Mouse (Mus musculus): Measurements from ENCODE around the gene Sptssa. TPM values are rescaled to one million over a fixed set of nuclear protein-coding genes. Genes with fewer than 3 reads are reported as not detected.
"Not testable (repeated sequence)": the region's sequence is repeated elsewhere in the genome, so short reads cannot be mapped to it uniquely, and the experiment has no call there.

Gene Sptssa
- total RNA-seq (2021) = 10 to 100 TPM; 24.2 to 27.5 TPM

DNA sequence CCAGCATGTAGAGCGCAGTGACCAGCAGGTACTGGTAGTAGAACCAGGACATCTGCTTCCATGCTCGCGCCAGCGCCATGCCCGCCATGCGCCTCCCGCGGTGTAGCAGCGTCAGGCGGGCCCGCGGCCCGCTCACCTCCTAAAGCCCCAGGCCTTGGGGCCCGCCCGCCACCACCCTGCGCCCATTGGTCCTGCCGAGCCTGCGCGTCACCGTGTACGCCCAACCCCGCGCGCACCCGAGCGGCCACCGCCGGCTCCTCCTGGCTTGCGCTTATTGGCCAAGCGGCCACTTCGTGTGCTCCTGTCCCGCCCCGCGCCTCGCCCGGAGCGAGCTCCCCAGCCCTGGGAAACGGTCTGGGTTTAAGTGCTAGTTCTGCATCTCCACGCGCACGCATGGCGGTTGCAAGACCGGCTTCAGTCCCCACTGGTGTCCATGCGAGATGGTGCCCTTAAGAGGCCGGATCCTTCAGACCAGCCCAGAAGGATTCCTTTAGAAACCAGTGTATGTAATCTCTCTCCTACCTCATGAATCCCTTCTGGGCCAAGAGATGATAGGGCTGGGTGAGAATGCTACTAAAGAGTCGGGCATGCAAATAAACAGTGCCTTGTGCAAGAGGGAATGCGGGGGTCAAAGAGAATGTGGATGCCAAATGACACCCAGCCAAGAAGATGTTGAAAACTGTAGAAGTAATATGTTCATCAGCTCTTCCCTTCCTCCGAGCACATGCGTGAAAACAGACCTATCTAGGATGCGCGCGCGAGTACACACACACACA is at the start of gene Sptssa:
Gene Sptssa (minus strand): TSS at position 178 of the 776 bp plus-strand sequence.
- peak; percentile 95 to 96 for DNase-seq

DNA sequence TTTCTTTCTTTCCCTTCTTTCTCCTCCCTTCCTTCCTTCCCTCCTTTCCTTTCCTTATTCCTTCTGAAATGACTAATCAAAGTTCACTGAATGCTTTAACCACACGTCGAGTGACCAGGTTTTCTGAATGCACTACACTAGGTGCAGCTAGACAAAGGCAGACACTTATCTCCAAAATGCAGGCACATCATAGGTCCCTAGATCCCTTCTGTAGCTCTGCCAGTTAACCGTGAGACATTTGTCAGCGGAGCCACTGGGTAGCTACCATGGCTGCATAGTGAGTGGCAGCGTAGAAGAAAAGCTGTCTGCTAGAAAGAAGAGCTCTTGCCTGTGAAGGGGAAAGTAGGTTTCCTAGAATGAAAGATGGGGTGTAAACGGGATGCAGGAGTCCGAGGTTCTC is 43.0 kb upstream of the Sptssa start:
- DNase-seq = no peak

DNA sequence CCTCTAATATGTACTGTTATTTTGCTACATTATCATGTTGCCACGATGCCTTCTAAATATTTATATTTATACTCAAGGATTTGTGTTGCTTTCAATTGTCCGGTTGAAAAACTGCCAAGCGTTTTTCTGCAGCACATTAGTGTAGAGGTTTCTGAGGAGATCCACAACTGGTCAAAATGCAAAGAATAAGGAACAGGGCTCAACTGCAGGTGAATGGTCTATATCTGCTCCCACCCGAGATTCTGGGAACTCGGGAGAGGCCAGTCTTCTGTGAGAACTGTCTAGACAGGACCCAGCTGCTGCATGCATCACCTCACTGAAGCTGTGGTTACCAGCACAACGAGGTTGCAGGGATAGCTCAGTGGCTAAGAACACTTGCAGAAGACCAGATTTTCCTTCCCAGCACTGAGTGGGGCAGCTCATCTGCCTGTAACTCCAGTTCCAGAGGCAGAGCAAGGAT is 41.4 kb upstream of the Sptssa start:
- DNase-seq = no peak

DNA sequence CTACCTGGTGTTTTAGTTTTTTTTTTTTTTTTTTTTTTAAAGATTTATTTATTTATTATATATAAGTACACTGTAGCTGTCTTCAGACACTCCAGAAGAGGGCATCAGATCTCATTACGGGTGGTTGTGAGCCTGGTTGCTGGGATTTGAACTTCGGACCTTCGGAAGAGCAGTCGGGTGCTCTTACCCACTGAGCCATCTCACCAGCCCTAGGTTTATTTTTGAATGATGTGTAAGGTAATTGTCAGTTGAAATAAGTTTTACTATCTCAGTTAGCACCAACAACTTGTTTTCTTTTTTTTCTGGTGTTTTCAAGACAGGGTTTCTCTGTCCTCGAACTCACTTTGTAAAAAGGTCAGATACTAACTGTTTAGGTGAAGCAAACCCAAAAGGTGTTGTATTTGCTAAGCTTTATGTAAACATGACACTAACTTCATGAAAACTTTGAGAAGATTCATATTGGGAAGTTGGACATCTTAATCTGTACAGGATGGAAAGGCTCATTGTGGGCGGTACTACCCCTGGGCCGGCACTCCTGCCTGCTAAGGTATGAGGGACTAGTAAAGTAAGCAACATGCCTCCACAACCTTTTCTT is 40.7 kb upstream of the Sptssa start:
- DNase-seq = no peak

DNA sequence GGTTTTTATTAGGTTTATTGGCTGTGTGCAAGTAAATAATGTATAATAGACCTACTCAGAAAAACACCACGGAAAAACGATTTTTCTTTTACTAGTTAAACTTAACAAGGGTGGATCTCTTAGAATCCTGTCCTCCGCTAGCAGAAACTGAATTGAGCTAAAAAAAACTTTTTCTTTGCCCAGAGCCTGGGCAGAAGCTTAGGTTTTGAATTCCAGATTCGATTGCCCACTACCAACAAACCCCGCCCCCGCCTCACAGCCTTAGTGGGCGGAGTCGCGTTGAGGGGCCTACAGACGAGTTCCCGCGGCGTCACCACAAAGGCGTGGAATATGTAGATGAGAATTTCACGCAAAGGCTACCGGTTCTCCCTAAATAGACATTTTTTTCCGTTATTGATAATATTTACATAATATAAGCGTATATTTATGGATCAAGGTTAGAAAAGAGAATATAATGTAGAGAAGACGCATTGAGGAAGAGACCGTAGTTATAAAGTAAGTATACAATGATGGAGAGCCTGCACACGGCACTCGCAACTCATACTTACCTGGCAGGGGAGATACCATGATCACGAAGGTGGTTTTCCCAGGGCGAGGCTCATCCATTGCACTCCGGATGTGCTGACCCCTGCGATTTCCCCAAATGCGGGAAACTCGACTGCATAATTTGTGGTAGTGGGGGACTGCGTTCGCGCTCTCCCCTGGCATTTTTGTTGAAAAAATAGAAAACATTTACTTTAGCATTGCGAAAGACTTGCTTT is 40.0 kb upstream of the Sptssa start:
- DNase-seq = peak; percentile 89

GRCm38 (mm10) chr12:54695511-54696241 is 39.3 kb upstream of the Sptssa start, which contains the start of gene Eapp:
Eapp (minus strand) TSS chr12:54695897.
- peak; percentile 93 to 95 for DNase-seq

DNA sequence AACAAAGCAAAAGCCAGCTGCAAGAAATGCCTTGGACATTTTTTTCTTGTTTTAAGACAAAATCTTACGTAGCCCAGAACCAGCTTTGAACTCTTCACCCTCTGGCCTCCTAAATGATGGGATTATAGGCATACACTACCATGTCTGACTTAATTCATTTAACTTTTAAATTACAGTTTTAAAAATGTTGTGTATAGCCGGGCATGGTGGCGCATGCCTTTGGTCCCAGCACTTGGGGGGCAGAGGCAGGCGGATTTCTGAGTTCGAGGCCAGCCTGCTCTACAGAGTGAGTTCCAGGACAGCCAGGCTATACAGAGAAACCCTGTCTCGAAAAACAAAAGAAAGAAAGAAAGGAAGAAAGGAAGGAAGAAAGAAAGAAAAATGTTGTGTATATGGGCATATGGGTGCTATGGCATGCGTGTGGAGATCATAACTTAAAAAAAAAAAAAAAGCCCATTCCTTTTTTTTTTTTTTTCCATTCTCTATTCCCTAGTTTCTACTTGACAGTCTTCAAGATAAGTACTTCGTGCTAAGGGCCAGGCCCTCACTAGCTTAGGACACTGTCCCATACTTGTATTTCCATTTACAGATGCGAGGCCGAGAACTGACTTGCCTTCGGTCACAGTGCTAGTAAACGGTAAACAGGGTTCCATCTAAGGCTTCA is 38.6 kb upstream of the Sptssa start:
- no peak for DNase-seq

GRCm38 (mm10) chr12:54689082-54689481 is 32.7 kb upstream of the Sptssa start:
- DNase-seq = no peak

GRCm38 (mm10) chr12:54683182-54683581 is 26.8 kb upstream of the Sptssa start:
- no peak for DNase-seq

GRCm38 (mm10) chr12:54676709-54677108 is 20.3 kb upstream of the Sptssa start:
- DNase-seq = no peak

- no peak for DNase-seq
These were observed 19.0 kb upstream of the Sptssa start for GRCm38 (mm10) chr12:54675396-54675795.

DNA sequence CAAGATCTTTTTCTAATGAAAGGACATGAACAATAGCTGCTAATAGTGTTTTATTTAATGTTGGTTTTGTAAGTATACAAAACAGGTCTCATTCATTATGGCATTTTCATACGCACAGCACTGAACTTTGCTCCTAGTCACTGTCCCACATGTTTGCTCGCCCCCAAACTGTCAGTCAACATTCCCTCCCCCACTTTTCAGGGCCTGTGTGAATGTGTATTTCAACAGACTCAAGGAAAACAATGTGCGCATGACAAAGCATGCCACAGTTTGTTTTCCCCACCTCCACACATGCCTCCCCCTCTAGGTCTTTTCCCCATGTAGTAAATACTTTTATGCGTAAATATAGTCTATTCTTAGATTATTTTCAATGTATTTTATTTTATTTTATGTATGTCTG is 14.9 kb upstream of the Sptssa start:
- DNase-seq = no peak

DNA sequence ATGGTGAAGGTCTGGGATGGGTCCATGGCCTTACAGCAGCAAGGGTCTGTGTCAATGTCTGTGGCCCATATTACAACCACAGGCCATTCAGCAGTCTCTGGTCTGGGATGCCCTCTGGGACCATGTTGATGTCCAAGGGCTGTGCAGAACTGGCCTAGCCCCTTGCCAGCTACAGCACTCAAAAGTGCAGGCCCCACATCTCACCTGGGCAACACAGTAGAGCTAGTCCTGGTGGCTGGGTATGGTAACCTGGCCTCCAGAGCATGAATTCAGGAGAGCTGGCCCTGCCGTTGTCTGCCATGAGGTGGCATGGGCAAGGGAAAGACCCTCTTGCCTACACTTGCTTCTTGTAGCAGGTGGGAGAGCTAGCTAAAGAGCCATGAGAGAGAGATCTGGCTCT is 11.8 kb upstream of the Sptssa start:
- DNase-seq = no peak

GRCm38 (mm10) chr12:54665526-54665925 is 9.2 kb upstream of the Sptssa start:
- DNase-seq = no peak

DNA sequence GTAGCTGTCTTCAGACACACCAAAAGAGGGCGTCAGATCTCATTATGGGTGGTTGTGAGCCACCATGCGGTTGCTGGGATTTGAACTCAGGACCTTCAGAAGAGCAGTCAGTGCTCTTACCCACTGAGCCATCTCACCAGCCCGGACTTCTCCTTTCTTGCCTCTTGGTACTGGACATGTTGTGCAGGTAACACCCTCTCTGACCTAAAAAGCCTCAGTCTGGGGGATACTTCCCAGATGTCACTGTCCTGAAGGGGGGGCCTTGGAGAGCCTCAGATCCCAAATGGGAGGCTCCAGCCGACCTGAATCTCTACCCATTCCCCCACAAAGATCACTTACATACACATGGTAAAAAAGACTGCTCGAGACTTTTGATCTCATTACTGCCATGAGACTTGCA is 5.1 kb upstream of the Sptssa start:
- DNase-seq = not testable (repeated sequence)

DNA sequence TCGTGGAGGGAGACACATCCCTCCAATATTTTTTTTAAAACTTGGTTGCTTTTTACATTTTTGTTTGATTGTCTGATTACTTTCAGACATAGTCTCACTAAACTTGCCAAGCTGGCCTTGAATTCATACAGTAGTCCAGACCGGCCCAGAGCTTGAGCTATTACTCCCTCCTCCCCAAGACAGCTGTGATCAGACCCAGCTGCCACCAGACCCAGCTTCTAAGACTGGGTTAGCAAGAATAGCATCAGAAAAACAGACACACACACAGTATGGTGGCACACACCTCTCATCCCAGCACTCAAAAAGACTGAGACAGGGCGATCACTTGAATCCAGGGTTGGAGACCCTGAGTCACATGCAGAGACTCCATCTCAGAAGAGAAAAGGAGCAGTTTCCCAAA is 3.5 kb upstream of the Sptssa start:
- no peak for DNase-seq

- no peak for DNase-seq
These were observed 2.2 kb upstream of the Sptssa start for GRCm38 (mm10) chr12:54658425-54659092.

- no peak for DNase-seq
These were observed 1.6 kb upstream of the Sptssa start for GRCm38 (mm10) chr12:54657951-54658350.

- DNase-seq = no peak
These were observed 853 bp upstream of the Sptssa start for GRCm38 (mm10) chr12:54657226-54657625.

DNA sequence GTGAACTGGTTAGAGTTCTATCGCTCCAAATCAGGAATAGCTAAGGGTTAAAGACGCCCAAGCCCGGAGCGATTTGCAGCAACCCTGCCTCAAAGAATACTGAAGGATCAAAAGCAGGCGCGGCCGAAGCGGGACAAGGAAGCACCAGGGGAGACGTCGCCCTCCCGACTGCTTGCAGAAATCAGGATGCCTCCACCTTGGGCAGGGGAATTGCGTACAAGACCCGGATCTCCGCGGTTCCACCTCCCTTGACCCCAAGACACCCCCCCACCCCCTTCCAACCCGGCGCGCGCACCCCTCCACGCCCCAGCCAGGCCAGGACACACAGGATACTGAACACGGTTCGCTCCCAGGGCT is 356 bp downstream of the Sptssa start:
- peak in 1 of 2 experiments; percentile 18 for DNase-seq

- no peak for DNase-seq
These were observed 908 bp downstream of the Sptssa start for GRCm38 (mm10) chr12:54655292-54656038.
